Mouse (Mus musculus) liver, adult 2 months (tissue): ENCODE measurements at regions not wholly inside any gene's neighbourhood (a gene's known extent, or its start where the extent isn't known, plus 50 kb on each side); places are given as distances from the start of the nearest gene placed in this dataset.
A peak's percentile ranks its signal among the peaks of the same experiment; 100 is the strongest.

Experiments
- DNase-seq: peaks from one replicate; pipeline ENCODE4 v3.0.0-alpha.2; 2011; ENCODE audit warnings: low read depth, low spot score; ENCODE audit errors: extremely low read depth
- H3K27ac ChIP-seq: fragments of 200-500 bp; replicated peaks from 2 replicates; pipeline ENCODE4 v1.5.1; 2012; ENCODE audit warnings: low read depth, mild to moderate bottlenecking, control low read depth, inconsistent platforms, low read length; ENCODE audit not compliant: insufficient read depth
- H3K27me3 ChIP-seq: fragments of 200-500 bp; 2 replicates; pipeline ENCODE4 v1.6.1; 2012; ENCODE audit warnings: mild to moderate bottlenecking, moderate library complexity, low read length, inconsistent platforms; ENCODE audit not compliant: control insufficient read depth, insufficient read depth
- H3K36me3 ChIP-seq: fragments of 200-500 bp; 2 replicates; pipeline ENCODE4 v1.6.1; 2012; ENCODE audit warnings: low read length, inconsistent platforms; ENCODE audit not compliant: control insufficient read depth, insufficient read depth
- H3K4me1 ChIP-seq: fragments of 200-500 bp; 2 replicates; pipeline ENCODE4 v1.6.1; 2011; ENCODE audit warnings: low read length; ENCODE audit not compliant: control insufficient read depth, insufficient read depth
- H3K4me3 ChIP-seq: fragments of 200-500 bp; 2 replicates; pipeline ENCODE4 v1.5.1; 2011; ENCODE audit warnings: low read depth, mild to moderate bottlenecking, control low read depth, low read length, moderate library complexity; ENCODE audit not compliant: insufficient read depth
- H3K79me2 ChIP-seq: fragments of 200-500 bp; 2 replicates; pipeline ENCODE4 v1.6.1; 2012; ENCODE audit warnings: inconsistent platforms, mild to moderate bottlenecking, low read length, moderate library complexity; ENCODE audit not compliant: control insufficient read depth, insufficient read depth
- H3K9ac ChIP-seq: fragments of 200-500 bp; 2 replicates; pipeline ENCODE4 v1.6.1; 2012; ENCODE audit warnings: low read depth, mild to moderate bottlenecking, control low read depth, inconsistent platforms, low read length
- CTCF ChIP-seq: fragments of 200-500 bp; IDR thresholded peaks from 2 replicates; pipeline ENCODE4 v1.5.1; 2011; ENCODE audit warnings: low read depth, low read length, control low read depth
- POLR2A ChIP-seq: fragments of 200-500 bp; IDR thresholded peaks from 2 replicates; pipeline ENCODE4 v1.6.1; 2011; ENCODE audit warnings: low read length, control low read depth; ENCODE audit not compliant: insufficient read depth; ENCODE audit errors: extremely low read depth
- WGBS: fragments of 180-500 bp; shearing (Covaris S2); methylation state at CpG from one replicate; pipeline ENCODE4 v1.1.7; 2018; 5-methylcytosine and 5-hydroxymethylcytosine counted together

GRCm38 (mm10) chr6:7120136-7120535, 164.3 kb downstream of the Sdhaf3 start:
- no peak overlapping the region for H3K27ac ChIP-seq
- H3K36me3 ChIP-seq, result no peaks in the 10 kb centered on the region
- H3K4me3 ChIP-seq, result no peak overlapping the region
- no peaks in the 10 kb centered on the region for H3K4me1 ChIP-seq
- DNase-seq, result peak; percentile 81
- H3K27me3 ChIP-seq, result no peaks in the 10 kb centered on the region
- WGBS, result 28% methylated on average over 4 of the region's 4 CpGs
- H3K79me2 ChIP-seq, result no peaks in the 10 kb centered on the region
- no peak overlapping the region for H3K9ac ChIP-seq
- TF ChIP-seq POLR2A (no peak), CTCF (peak; percentile 61)

- H3K4me1 ChIP-seq, result no peaks in the 10 kb centered on the region
- H3K4me3 ChIP-seq, result no peak overlapping the region
- no peak overlapping the region for H3K27ac ChIP-seq
- H3K79me2 ChIP-seq, result no peaks in the 10 kb centered on the region
- no peaks in the 10 kb centered on the region for H3K36me3 ChIP-seq
- no peak overlapping the region for H3K9ac ChIP-seq
- no peaks in the 10 kb centered on the region for H3K27me3 ChIP-seq
- TF ChIP-seq CTCF, result no peak
- no peak for TF ChIP-seq POLR2A
- WGBS, result 97% methylated on average over 11 of the region's 11 CpGs
- DNase-seq, result no peak
These were observed 177.2 kb downstream of the Sdhaf3 start for GRCm38 (mm10) chr6:7133042-7133441.

GRCm38 (mm10) chr6:7134062-7134461, 178.3 kb downstream of the Sdhaf3 start:
- H3K36me3 ChIP-seq, result no peaks in the 10 kb centered on the region
- WGBS, result 90% methylated on average over 4 of the region's 4 CpGs
- no peak overlapping the region for H3K4me3 ChIP-seq
- H3K79me2 ChIP-seq, result no peaks in the 10 kb centered on the region
- H3K27me3 ChIP-seq, result no peaks in the 10 kb centered on the region
- no peaks in the 10 kb centered on the region for H3K4me1 ChIP-seq
- no peak overlapping the region for H3K27ac ChIP-seq
- DNase-seq, result no peak
- TF ChIP-seq CTCF (no peak), POLR2A (no peak)
- H3K9ac ChIP-seq, result no peak overlapping the region

GRCm38 (mm10) chr6:7134888-7135287, 179.1 kb downstream of the Sdhaf3 start:
- Histone ChIP-seq H3K4me1 (no peaks in the 10 kb centered on the region), H3K27me3 (no peaks in the 10 kb centered on the region), H3K9ac (no peak overlapping the region), H3K79me2 (no peaks in the 10 kb centered on the region), H3K27ac (no peak overlapping the region), H3K36me3 (no peaks in the 10 kb centered on the region), H3K4me3 (no peak overlapping the region)
- no peak for DNase-seq
- WGBS, result 93% methylated on average over 1 of the region's 1 CpGs
- TF ChIP-seq CTCF (no peak), POLR2A (no peak)

GRCm38 (mm10) chr6:7181711-7182110, 225.9 kb downstream of the Sdhaf3 start:
- Histone ChIP-seq H3K36me3 (no peaks in the 10 kb centered on the region), H3K79me2 (no peaks in the 10 kb centered on the region), H3K27me3 (no peaks in the 10 kb centered on the region), H3K4me1 (no peaks in the 10 kb centered on the region), H3K4me3 (no peak overlapping the region), H3K9ac (no peak overlapping the region), H3K27ac (no peak overlapping the region)
- DNase-seq, result no peak
- WGBS, result 47% methylated on average over 2 of the region's 2 CpGs
- TF ChIP-seq POLR2A (no peak), CTCF (no peak)

GRCm38 (mm10) chr6:7199046-7199599, 243.3 kb downstream of the Sdhaf3 start:
- TF ChIP-seq POLR2A (no peak), CTCF (no peak)
- no peaks in the 10 kb centered on the region for H3K27me3 ChIP-seq
- DNase-seq, result no peak

More at GRCm38 (mm10) chr6:7199046-7199599, 243.3 kb downstream of the Sdhaf3 start:
- Histone ChIP-seq H3K79me2 (no peaks in the 10 kb centered on the region), H3K4me1 (no peaks in the 10 kb centered on the region), H3K4me3 (no peak overlapping the region), H3K36me3 (no peaks in the 10 kb centered on the region), H3K9ac (no peak overlapping the region), H3K27ac (no peak overlapping the region)
- WGBS, result 72% methylated on average over 8 of the region's 8 CpGs
